Mouse (Mus musculus) megakaryocyte, embryonic 14.5 days (primary cell): ENCODE measurements around the gene Tulp2. TPM values are rescaled to one million over a fixed set of nuclear protein-coding genes. Genes with fewer than 3 reads are reported as not detected.

Source experiments
- H3K27me3 ChIP-seq: replicated peaks from 2 replicates; pipeline ENCODE3; 2012; ENCODE audit warnings: inconsistent platforms
- H3K36me3 ChIP-seq: replicated peaks from 2 replicates; pipeline ENCODE3; 2012; ENCODE audit warnings: low read length, inconsistent platforms, mixed read lengths
- H3K4me1 ChIP-seq: 2 replicates; pipeline ENCODE4 v1.6.1; 2012; ENCODE audit warnings: inconsistent platforms
- H3K4me3 ChIP-seq: replicated peaks from 2 replicates; pipeline ENCODE3; 2012; ENCODE audit warnings: moderate library complexity, mild to moderate bottlenecking, inconsistent platforms
- H3K9me3 ChIP-seq: 2 replicates; pipeline ENCODE4 v1.6.1; 2012; ENCODE audit warnings: inconsistent platforms
- FLI1 ChIP-seq: IDR thresholded peaks from 2 replicates; pipeline ENCODE4 v1.6.1; 2012; ENCODE audit warnings: low read length, inconsistent platforms, mixed read lengths
- GATA1 ChIP-seq: IDR thresholded peaks from 3 replicates; pipeline ENCODE4 v1.6.1; 2012; ENCODE audit warnings: mixed read lengths, low read length, inconsistent platforms, borderline replicate concordance
- polyA plus RNA-seq: library from polyadenylated mRNA; stranded (reverse); fragments of >175 nt; gene quantifications from 2 replicates; pipeline ENCODE4 v1.2.3, GENCODE M21; 2012; ENCODE audit warnings: low replicate concordance; ENCODE audit not compliant: insufficient read depth

Gene Tulp2
- not detected in 2 replicates for polyA plus RNA-seq

DNA sequence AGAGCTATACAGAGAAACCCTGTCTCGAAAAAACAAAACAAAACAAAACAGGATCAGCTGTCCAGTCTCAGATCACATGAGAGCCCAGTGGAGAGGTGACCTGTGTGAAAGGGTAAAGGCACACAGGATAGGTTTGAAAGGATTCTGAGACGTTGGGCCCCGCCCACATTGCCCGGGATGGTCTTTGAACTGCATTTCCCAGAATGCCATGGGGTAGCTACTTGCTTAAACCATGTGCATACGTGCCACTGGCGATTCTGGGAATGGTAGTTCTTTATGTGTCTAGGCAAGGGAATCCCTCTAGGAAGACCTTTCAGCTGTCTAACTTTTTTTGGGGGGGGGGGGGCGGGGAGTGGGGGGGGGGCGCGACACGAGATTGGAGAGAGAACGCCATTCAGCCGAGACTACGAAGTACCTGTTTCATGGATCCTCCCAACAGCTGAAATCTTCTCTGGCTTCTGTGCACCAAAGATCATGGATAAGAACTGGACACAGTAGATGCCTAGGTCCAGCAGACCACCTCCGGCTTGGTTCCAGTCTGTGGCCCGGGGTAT, at the start of gene Tulp2:
Gene Tulp2 (plus strand): TSS at position 504 of the 554 bp plus-strand sequence.
- no peaks in the 10 kb centered on the region for H3K36me3 ChIP-seq
- TF ChIP-seq FLI1 (no peak), GATA1 (no peak)
- H3K27me3 ChIP-seq, result no peaks in the 10 kb centered on the region
- no peaks in the 10 kb centered on the region for H3K9me3 ChIP-seq
- no peak within 1 kb of the TSS for H3K4me3 ChIP-seq
- peaks cover 24% of the 10 kb centered on the region for H3K4me1 ChIP-seq

DNA sequence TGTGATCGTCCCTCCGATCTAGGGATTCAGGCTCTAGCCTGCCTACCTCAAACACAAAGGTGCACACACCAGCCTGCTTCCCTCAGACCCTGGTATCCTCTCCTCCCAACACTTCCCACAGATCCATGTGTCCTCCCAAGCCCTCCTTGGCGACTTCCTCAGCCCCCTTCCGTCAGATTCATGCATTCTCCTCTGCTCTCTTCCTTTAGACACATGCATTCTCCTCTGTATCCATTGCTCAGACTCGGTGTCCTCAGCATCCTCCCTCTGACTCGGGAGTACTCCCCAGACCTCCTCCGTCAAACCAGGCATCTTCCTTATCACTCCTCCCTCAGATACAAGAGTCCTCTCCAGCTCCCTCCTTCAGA, 47.9 kb upstream of the Tulp2 start:
- peak overlapping the region; percentile 99 for H3K4me3 ChIP-seq
- H3K36me3 ChIP-seq, result peaks cover 67% of the 10 kb centered on the region
- H3K4me1 ChIP-seq, result peaks cover 78% of the 10 kb centered on the region
- no peaks in the 10 kb centered on the region for H3K9me3 ChIP-seq
- no peaks in the 10 kb centered on the region for H3K27me3 ChIP-seq
- TF ChIP-seq GATA1 (no peak), FLI1 (0 out of 2 replicates have a peak, but pooled peaks have one; percentile 20)

DNA sequence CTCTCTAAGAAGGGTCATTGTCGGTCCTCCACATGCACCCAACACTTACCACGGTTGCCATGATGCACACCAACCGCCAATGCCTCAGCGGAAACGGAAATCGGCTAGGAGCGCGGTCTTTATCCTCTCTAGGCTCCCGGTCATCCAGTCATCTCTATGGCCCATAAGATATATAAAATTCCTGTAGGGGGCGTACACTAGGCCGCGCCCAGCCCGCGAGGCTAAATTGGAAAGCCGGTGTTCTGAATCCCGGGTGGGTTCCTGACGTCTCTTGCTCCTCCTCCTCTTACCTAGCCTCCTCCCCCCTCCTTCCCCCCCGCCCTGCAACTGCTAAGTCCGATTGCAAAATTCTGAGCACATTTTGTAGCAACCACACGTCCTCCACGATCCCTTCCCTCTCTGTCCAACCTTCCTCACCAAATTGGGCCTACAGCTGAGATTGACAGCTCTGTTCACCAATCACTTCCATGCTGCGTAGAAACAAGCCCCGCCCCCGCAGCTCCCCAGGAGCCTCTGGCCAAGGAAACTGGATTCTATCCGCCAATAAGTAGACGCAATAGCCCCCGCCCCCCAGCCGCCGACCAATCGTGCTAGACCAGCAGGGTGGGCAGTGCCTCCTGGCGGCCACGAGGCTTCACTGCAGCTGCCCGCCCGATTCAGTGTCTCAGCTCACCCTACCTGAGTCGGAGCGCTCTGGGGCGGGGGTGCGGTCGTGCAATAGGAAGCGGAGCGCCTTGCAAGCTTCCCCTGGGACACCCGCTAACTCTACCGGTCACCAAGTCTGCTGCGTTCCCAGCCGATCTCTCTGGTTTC, 47.3 kb upstream of the Tulp2 start, which contains the start of gene Gys1:
Gene Gys1 (plus strand): TSS at position 642 of the 813 bp plus-strand sequence.
- Histone ChIP-seq H3K4me1 (peaks cover 75% of the 10 kb centered on the region), H3K9me3 (no peaks in the 10 kb centered on the region), H3K36me3 (peaks cover 64% of the 10 kb centered on the region), H3K4me3 (peak within 1 kb of the TSS; percentile 99), H3K27me3 (no peaks in the 10 kb centered on the region)
- TF ChIP-seq GATA1 (no peak), FLI1 (no peak)

DNA sequence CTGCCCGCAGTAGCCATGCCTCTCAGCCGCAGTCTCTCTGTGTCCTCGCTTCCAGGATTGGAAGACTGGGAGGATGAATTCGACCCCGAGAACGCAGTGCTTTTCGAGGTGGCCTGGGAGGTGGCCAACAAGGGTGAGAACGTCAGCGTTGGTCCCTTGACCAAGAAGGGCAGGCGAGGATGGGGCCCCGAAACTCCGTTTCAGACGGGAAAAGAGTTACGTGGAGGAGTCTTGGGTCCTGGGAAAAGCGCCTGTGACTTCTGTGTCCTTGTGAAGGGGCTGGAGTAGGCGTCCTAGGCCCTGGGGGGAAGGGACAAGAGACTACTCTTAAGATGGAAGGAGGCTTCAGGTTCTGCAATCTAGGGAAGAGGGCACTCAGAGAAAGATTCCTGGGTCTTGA, 46.6 kb upstream of the Tulp2 start:
- peak overlapping the region; percentile 99 for H3K4me3 ChIP-seq
- no peaks in the 10 kb centered on the region for H3K27me3 ChIP-seq
- H3K36me3 ChIP-seq, result peaks cover 64% of the 10 kb centered on the region
- TF ChIP-seq FLI1 (no peak), GATA1 (no peak)
- H3K4me1 ChIP-seq, result peaks cover 71% of the 10 kb centered on the region
- H3K9me3 ChIP-seq, result no peaks in the 10 kb centered on the region

DNA sequence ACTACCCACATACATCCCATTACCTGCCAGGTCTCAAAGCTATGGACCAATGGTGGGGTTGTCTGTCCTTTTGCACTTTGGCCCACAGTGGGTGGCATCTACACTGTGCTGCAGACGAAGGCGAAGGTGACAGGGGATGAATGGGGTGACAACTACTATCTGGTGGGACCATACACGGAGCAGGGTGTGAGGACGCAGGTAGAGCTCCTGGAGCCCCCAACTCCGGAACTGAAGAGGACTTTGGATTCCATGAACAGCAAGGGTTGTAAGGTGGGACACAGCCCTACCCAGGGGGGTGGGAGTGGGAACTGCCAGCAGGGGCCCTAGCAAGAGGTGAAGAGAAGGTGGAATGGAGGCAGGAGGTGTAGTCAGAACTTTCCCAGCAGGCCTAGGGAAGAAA, 45.2 kb upstream of the Tulp2 start:
- Histone ChIP-seq H3K36me3 (peaks cover 61% of the 10 kb centered on the region), H3K4me1 (peaks cover 58% of the 10 kb centered on the region)
- TF ChIP-seq GATA1 (no peak), FLI1 (no peak)

DNA sequence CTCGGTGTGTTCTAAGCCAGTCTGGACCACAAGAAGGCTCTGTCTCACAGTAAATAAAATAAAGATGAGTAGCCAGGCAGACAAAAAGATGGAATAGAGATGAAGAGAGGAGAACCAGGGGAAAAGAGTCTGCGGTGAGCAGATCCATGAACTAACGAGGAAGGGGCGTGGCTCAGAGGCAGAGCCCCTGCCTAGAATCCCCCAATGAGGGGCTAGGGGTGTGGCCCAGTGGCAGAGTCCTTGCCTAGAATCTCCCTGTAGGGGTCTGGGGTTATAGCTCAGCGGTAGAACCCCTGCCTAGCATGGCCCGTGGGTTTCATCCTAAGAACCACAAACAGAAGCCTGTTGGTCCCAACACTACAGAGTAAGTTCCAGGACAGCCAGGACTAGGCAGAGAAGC, 44.6 kb upstream of the Tulp2 start:
- Histone ChIP-seq H3K4me1 (peaks cover 52% of the 10 kb centered on the region), H3K36me3 (peaks cover 61% of the 10 kb centered on the region), H3K27me3 (no peaks in the 10 kb centered on the region), H3K9me3 (no peaks in the 10 kb centered on the region), H3K4me3 (no peak overlapping the region)
- no peak for TF ChIP-seq GATA1
- TF ChIP-seq FLI1, result no peak

More for the DNA sequence above, 45.2 kb upstream of the Tulp2 start:
- H3K4me3 ChIP-seq, result peak overlapping the region; percentile 99
- no peaks in the 10 kb centered on the region for H3K9me3 ChIP-seq
- no peaks in the 10 kb centered on the region for H3K27me3 ChIP-seq

DNA sequence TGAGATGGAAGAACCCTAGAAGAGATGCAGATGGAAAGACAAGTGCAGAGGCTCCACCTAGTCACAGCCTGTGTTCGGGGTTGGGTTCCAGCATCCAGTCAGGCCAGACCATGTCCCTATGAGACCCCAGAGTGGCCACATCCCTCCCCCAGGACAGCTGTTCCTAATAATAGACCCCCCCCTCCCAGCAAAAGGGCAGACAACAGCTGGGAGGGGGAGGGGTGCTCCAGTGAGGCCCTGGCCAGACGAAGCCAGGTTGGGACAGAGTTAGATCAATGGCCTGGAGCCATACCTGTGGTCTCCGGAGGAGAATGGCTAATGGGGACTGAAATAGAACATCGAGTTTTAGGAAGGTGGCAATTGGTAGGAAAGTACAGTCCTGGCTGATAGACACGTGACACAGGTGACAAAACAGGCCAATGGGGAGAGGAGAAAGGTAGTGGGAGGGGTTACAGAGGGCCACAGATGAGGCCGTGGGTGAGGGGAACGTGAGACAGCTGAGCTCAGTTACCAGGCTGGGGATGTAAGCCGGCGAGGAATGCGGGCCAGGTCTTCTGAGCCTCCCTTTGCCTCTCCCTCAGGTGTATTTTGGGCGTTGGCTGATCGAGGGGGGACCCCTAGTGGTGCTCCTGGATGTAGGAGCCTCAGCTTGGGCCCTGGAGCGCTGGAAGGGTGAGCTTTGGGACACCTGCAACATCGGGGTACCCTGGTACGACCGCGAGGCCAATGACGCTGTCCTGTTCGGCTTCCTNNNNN, 44.0 kb upstream of the Tulp2 start, which contains the start of gene Ruvbl2:
Gene Ruvbl2 (minus strand): TSS at position 576 of the 756 bp plus-strand sequence.
- H3K36me3 ChIP-seq, result peaks cover 59% of the 10 kb centered on the region
- no peaks in the 10 kb centered on the region for H3K27me3 ChIP-seq
- no peak within 1 kb of the TSS for H3K4me3 ChIP-seq
- no peak for TF ChIP-seq GATA1
- no peak for TF ChIP-seq FLI1
- no peaks in the 10 kb centered on the region for H3K9me3 ChIP-seq
- H3K4me1 ChIP-seq, result peaks cover 45% of the 10 kb centered on the region

DNA sequence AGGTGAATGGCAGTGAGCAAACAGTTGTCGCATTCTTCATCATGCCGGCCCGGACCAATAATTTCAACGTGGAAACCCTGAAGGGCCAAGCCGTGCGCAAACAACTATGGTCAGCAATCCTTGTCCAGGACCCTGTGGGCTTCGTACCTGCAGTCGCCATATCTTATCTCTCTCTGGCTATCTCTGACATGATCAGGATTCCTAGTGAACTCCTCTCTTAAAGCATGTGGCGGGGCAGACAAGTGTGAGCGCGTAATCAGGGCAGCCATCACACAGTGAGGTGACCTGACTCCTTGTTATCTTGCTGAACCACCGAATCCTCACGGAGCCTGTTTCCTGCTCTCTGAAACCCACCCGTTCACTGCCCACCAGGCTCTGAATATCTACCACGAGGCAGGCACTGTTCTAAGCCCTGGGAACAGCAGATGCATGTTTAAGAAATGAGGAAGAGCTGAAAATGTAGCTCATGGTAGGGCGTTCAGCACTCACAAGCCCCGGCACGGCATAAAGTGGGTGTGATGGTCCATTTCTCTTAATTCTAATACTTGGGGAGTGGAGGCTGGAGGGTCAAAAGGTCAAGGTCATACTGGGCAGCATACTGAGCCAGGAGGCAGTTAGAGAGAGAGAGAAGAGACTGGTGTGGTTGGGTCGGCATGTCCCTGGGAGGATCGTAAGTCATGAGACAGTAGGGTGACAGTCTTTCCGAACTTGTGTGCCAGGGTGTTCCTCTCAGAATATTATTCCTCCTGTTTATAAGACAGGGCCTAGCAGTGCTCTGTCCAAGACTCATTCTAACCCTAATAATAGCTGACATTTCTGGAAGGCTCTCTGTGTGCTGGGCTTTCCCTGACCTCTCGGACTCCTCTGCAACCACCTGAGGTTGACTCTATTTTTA, 37.9 kb upstream of the Tulp2 start:
- no peak overlapping the region for H3K4me3 ChIP-seq
- no peaks in the 10 kb centered on the region for H3K9me3 ChIP-seq
- TF ChIP-seq GATA1, result no peak
- no peak for TF ChIP-seq FLI1
- no peaks in the 10 kb centered on the region for H3K27me3 ChIP-seq
- H3K4me1 ChIP-seq, result peaks cover 4% of the 10 kb centered on the region
- peaks cover 81% of the 10 kb centered on the region for H3K36me3 ChIP-seq

DNA sequence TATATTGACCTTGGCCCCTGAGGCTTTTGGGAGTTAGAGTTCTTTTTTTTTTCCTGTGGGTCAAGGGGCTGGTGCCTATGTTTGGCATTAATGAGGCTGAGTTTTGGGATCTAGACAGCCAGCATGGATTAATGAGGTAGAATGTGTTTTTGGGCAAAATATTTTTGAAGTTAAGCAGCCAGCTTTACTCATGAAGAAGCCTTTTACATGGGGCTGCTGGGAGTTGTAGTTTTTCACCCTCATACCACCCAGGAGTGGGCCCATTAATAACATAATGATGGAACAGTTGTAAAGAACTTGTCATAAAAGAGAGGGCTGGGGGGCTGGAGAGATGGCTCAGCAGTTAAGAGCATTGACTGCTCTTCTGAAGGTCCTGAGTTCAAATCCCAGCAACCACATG, 35.1 kb upstream of the Tulp2 start:
- Histone ChIP-seq H3K36me3 (peaks cover 75% of the 10 kb centered on the region), H3K4me3 (no peak overlapping the region)
- TF ChIP-seq GATA1 (no peak), FLI1 (no peak)

More for the DNA sequence above, 35.1 kb upstream of the Tulp2 start:
- H3K4me1 ChIP-seq, result peaks cover 11% of the 10 kb centered on the region
- H3K27me3 ChIP-seq, result no peaks in the 10 kb centered on the region
- H3K9me3 ChIP-seq, result no peaks in the 10 kb centered on the region
